Mouse (Mus musculus): ENCODE results near the gene Ubp1.

DNA sequence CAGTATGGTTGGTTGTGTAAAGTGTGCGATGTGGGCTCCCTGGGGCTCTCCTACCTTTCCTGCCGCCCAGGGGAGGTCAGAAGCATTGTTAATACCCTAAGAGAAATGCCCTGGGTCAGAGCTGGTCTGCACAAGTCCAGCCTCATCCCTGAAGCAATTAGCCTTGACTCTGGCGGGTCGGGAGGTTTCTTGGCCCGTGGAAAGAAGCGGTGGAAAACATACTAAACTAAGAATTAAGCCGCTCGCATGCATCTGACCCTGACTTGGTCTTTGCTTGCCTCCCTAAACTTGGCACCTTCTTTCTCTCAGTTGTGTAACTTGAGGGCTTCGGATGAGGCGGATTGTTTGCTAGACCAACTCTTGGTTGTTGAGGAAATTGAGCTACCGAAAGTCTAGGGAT lies 1.8 kb downstream of the Ubp1 start:
- TF ChIP-seq E2F4 (IDR thresholded peaks at IDR 0.05; ENCODE audit: insufficient read depth) (no peak), POLR2AphosphoS2 (IDR thresholded peaks at IDR 0.05; ENCODE audit: insufficient read length, low read depth) (no peak), USF1 (IDR thresholded peaks at IDR 0.05; ENCODE audit: low read depth) (no peak), TCF12 (IDR thresholded peaks at IDR 0.05; ENCODE audit: insufficient read depth, poor library complexity, severe bottlenecking) (no peak), POLR2A (IDR thresholded peaks at IDR 0.05; ENCODE audit: insufficient read length, low read depth) (no peak), MYOD1 (IDR thresholded peaks at IDR 0.05; ENCODE audit: control insufficient read depth in 1 of 3, insufficient read length in 2 of 3, low read depth in 2 of 3) (no peak), MYOG (IDR thresholded peaks at IDR 0.05; ENCODE audit: control insufficient read depth in 1 of 3, insufficient read depth in 1 of 3, insufficient read length in 2 of 3, low read depth in 2 of 3) (no peak), REST (IDR thresholded peaks at IDR 0.05; ENCODE audit: insufficient read depth, insufficient read length) (no peak), CEBPB (IDR thresholded peaks at IDR 0.05; ENCODE audit: insufficient read depth, poor library complexity, severe bottlenecking) (no peak)
